Mouse (Mus musculus): ENCODE data around the gene Igfbp2. TPM values are rescaled to one million over a fixed set of nuclear protein-coding genes. Genes with fewer than 3 reads are reported as not detected.

Gene Igfbp2
- polyA plus RNA-seq, 3 experiments from 2014 or later: not detected

- no peak for ATAC-seq
These were observed 32.1 kb downstream of the Igfbp2 start for GRCm38 (mm10) chr1:72856209-72856909.

- no peak for ATAC-seq
These were observed 32.8 kb downstream of the Igfbp2 start for GRCm38 (mm10) chr1:72857142-72857541.

GRCm38 (mm10) chr1:72857631-72858030 lies 33.3 kb downstream of the Igfbp2 start:
- no peak for ATAC-seq

GRCm38 (mm10) chr1:72858286-72858685 lies 34.0 kb downstream of the Igfbp2 start:
- ATAC-seq: no peak

GRCm38 (mm10) chr1:72858874-72859273 lies 34.6 kb downstream of the Igfbp2 start:
- ATAC-seq: no peak

- ATAC-seq: no peak
These were observed 35.7 kb downstream of the Igfbp2 start for GRCm38 (mm10) chr1:72859963-72860362.

- no peak for ATAC-seq
These were observed 36.2 kb downstream of the Igfbp2 start for GRCm38 (mm10) chr1:72860502-72860901.

- ATAC-seq: no peak
These were observed 37.4 kb downstream of the Igfbp2 start for GRCm38 (mm10) chr1:72861702-72862101.

- no peak for ATAC-seq
These were observed 37.9 kb downstream of the Igfbp2 start for GRCm38 (mm10) chr1:72862248-72862647.

- no peak for ATAC-seq
These were observed 39.4 kb downstream of the Igfbp2 start for GRCm38 (mm10) chr1:72863692-72864091.

GRCm38 (mm10) chr1:72864272-72864671 lies 40.0 kb downstream of the Igfbp2 start:
- ATAC-seq: no peak

- no peak for ATAC-seq
These were observed 41.6 kb downstream of the Igfbp2 start for GRCm38 (mm10) chr1:72865900-72866299.

- ATAC-seq: no peak
These were observed 42.1 kb downstream of the Igfbp2 start for GRCm38 (mm10) chr1:72866417-72866816.

GRCm38 (mm10) chr1:72867346-72867745 lies 43.0 kb downstream of the Igfbp2 start:
- ATAC-seq: no peak

- ATAC-seq: no peak
These were observed 44.3 kb downstream of the Igfbp2 start for GRCm38 (mm10) chr1:72868429-72869215.

- no peak for ATAC-seq
These were observed 45.0 kb downstream of the Igfbp2 start for GRCm38 (mm10) chr1:72869275-72869674.

- peak; percentile 48 for ATAC-seq
These were observed 45.6 kb downstream of the Igfbp2 start for GRCm38 (mm10) chr1:72869681-72870614.

GRCm38 (mm10) chr1:72870615-72871336 lies 46.5 kb downstream of the Igfbp2 start:
- ATAC-seq: no peak

GRCm38 (mm10) chr1:72871337-72871696 lies 47.0 kb downstream of the Igfbp2 start:
- ATAC-seq: no peak

- no peak for ATAC-seq
These were observed 47.6 kb downstream of the Igfbp2 start for GRCm38 (mm10) chr1:72871697-72872411.

GRCm38 (mm10) chr1:72872521-72872920 lies 48.2 kb downstream of the Igfbp2 start:
- ATAC-seq: no peak

GRCm38 (mm10) chr1:72873078-72873477 lies 48.8 kb downstream of the Igfbp2 start:
- no peak for ATAC-seq

Measured in inflammation-experienced regulatory T-cells, adult 6 months (primary cell).